Mouse (Mus musculus): Measurements from ENCODE around the gene Maats1. TPM values are rescaled to one million over a fixed set of nuclear protein-coding genes. Genes with fewer than 3 reads are reported as not detected.

Maats1 gene
- total and polyA plus RNA-seq, 2 experiments from 2014 or later, result 1.5 to 2.6 TPM

- ATAC-seq (no peak), DNase-seq (no peak)
- Histone ChIP-seq H3K27me3 (ENCODE audit: insufficient read depth, low read length) (no peaks in the 10 kb centered on the region), H3K27ac (ENCODE audit: low read depth, low read length) (no peak overlapping the region), H3K9ac (no peak overlapping the region), H3K36me3 (ENCODE audit: insufficient read depth) (no peaks in the 10 kb centered on the region), H3K4me1 (ENCODE audit: insufficient read depth) (no peaks in the 10 kb centered on the region), H3K4me2 (ENCODE audit: low read depth) (no peak overlapping the region), H3K4me3 (ENCODE audit: low read depth, low read length) (no peak overlapping the region), H3K9me3 (ENCODE audit: low read length) (no peaks in the 10 kb centered on the region)
- 48% methylated on average over 5 of the region's 5 CpGs for WGBS
- peak; percentile 26 for TF ChIP-seq CTCF (IDR thresholded peaks at IDR 0.05; ENCODE audit: low read depth)
Observed at GRCm38 (mm10) chr16:38295349-38295930, 46.5 kb downstream of the Maats1 start.

- WGBS, result 70% methylated on average over 7 of the region's 7 CpGs
- no peak within 1 kb of the TSS for H3K9ac ChIP-seq
- DNase-seq, result no peak
- ATAC-seq, result no peak
- TF ChIP-seq CTCF (IDR thresholded peaks at IDR 0.05; ENCODE audit: low read depth), result no peak
- H3K4me1 ChIP-seq (ENCODE audit: insufficient read depth), result no peaks in the 10 kb centered on the region
- H3K27me3 ChIP-seq (ENCODE audit: insufficient read depth, low read length), result no peaks in the 10 kb centered on the region
- H3K4me3 ChIP-seq (ENCODE audit: low read depth, low read length), result no peak within 1 kb of the TSS
- H3K27ac ChIP-seq (ENCODE audit: low read depth, low read length), result no peak within 1 kb of the TSS
- H3K9me3 ChIP-seq (ENCODE audit: low read length), result no peaks in the 10 kb centered on the region
- no peaks in the 10 kb centered on the region for H3K36me3 ChIP-seq (ENCODE audit: insufficient read depth)
- H3K4me2 ChIP-seq (ENCODE audit: low read depth), result no peak within 1 kb of the TSS
Observed at GRCm38 (mm10) chr16:38294685-38295348, 47.1 kb downstream of the Maats1 start, which contains the start of gene Nr1i2. Gene Nr1i2, minus strand, starts transcription at chr16:38294824.

- WGBS, result 58% methylated on average over 2 of the region's 2 CpGs
- H3K4me3 ChIP-seq (ENCODE audit: low read depth, low read length), result no peak overlapping the region
- no peaks in the 10 kb centered on the region for H3K27me3 ChIP-seq (ENCODE audit: insufficient read depth, low read length)
- H3K4me1 ChIP-seq (ENCODE audit: insufficient read depth), result no peaks in the 10 kb centered on the region
- no peak for ATAC-seq
- no peak for TF ChIP-seq CTCF (IDR thresholded peaks at IDR 0.05; ENCODE audit: low read depth)
- no peaks in the 10 kb centered on the region for H3K9me3 ChIP-seq (ENCODE audit: low read length)
- H3K36me3 ChIP-seq (ENCODE audit: insufficient read depth), result no peaks in the 10 kb centered on the region
- H3K27ac ChIP-seq (ENCODE audit: low read depth, low read length), result no peak overlapping the region
- no peak overlapping the region for H3K4me2 ChIP-seq (ENCODE audit: low read depth)
- no peak overlapping the region for H3K9ac ChIP-seq
- no peak for DNase-seq
Observed at GRCm38 (mm10) chr16:38290151-38290550, 51.8 kb downstream of the Maats1 start.

GRCm38 (mm10) chr16:38288851-38289250, 53.1 kb downstream of the Maats1 start:
- ATAC-seq, result no peak
- Histone ChIP-seq H3K36me3 (ENCODE audit: insufficient read depth) (no peaks in the 10 kb centered on the region), H3K4me2 (ENCODE audit: low read depth) (no peak overlapping the region), H3K27ac (ENCODE audit: low read depth, low read length) (no peak overlapping the region), H3K9ac (no peak overlapping the region), H3K4me1 (ENCODE audit: insufficient read depth) (no peaks in the 10 kb centered on the region), H3K4me3 (ENCODE audit: low read depth, low read length) (no peak overlapping the region), H3K9me3 (ENCODE audit: low read length) (no peaks in the 10 kb centered on the region), H3K27me3 (ENCODE audit: insufficient read depth, low read length) (no peaks in the 10 kb centered on the region)
- 38% methylated on average over 6 of the region's 6 CpGs for WGBS
- TF ChIP-seq CTCF (IDR thresholded peaks at IDR 0.05; ENCODE audit: low read depth), result no peak
- no peak for DNase-seq

GRCm38 (mm10) chr16:38287762-38288161, 54.2 kb downstream of the Maats1 start:
- no peaks in the 10 kb centered on the region for H3K9me3 ChIP-seq (ENCODE audit: low read length)
- H3K36me3 ChIP-seq (ENCODE audit: insufficient read depth), result no peaks in the 10 kb centered on the region
- DNase-seq (no peak), ATAC-seq (no peak)
- H3K4me2 ChIP-seq (ENCODE audit: low read depth), result no peak overlapping the region
- no peak overlapping the region for H3K4me3 ChIP-seq (ENCODE audit: low read depth, low read length)
- no peaks in the 10 kb centered on the region for H3K27me3 ChIP-seq (ENCODE audit: insufficient read depth, low read length)
- H3K4me1 ChIP-seq (ENCODE audit: insufficient read depth), result no peaks in the 10 kb centered on the region
- H3K9ac ChIP-seq, result no peak overlapping the region
- H3K27ac ChIP-seq (ENCODE audit: low read depth, low read length), result no peak overlapping the region
- 88% methylated on average over 3 of the region's 3 CpGs for WGBS
- no peak for TF ChIP-seq CTCF (IDR thresholded peaks at IDR 0.05; ENCODE audit: low read depth)

- ATAC-seq (no peak), DNase-seq (no peak)
- Histone ChIP-seq H3K4me1 (ENCODE audit: insufficient read depth) (no peaks in the 10 kb centered on the region), H3K36me3 (ENCODE audit: insufficient read depth) (no peaks in the 10 kb centered on the region), H3K27me3 (ENCODE audit: insufficient read depth, low read length) (no peaks in the 10 kb centered on the region), H3K27ac (ENCODE audit: low read depth, low read length) (no peak overlapping the region), H3K9ac (no peak overlapping the region), H3K4me3 (ENCODE audit: low read depth, low read length) (no peak overlapping the region), H3K4me2 (ENCODE audit: low read depth) (no peak overlapping the region), H3K9me3 (ENCODE audit: low read length) (no peaks in the 10 kb centered on the region)
- no peak for TF ChIP-seq CTCF (IDR thresholded peaks at IDR 0.05; ENCODE audit: low read depth)
- WGBS, result 87% methylated on average over 6 of the region's 6 CpGs
Observed at GRCm38 (mm10) chr16:38287357-38287756, 54.6 kb downstream of the Maats1 start.

- no peak overlapping the region for H3K4me3 ChIP-seq (ENCODE audit: low read depth, low read length)
- H3K36me3 ChIP-seq (ENCODE audit: insufficient read depth), result no peaks in the 10 kb centered on the region
- no peak overlapping the region for H3K9ac ChIP-seq
- H3K4me1 ChIP-seq (ENCODE audit: insufficient read depth), result no peaks in the 10 kb centered on the region
- DNase-seq (no peak), ATAC-seq (no peak)
- H3K9me3 ChIP-seq (ENCODE audit: low read length), result no peaks in the 10 kb centered on the region
- no peak for TF ChIP-seq CTCF (IDR thresholded peaks at IDR 0.05; ENCODE audit: low read depth)
- H3K27ac ChIP-seq (ENCODE audit: low read depth, low read length), result no peak overlapping the region
- 76% methylated on average over 4 of the region's 4 CpGs for WGBS
- no peak overlapping the region for H3K4me2 ChIP-seq (ENCODE audit: low read depth)
- H3K27me3 ChIP-seq (ENCODE audit: insufficient read depth, low read length), result no peaks in the 10 kb centered on the region
Observed at GRCm38 (mm10) chr16:38286541-38286940, 55.4 kb downstream of the Maats1 start.

Data from forebrain, postnatal 0 days (tissue).